Mouse (Mus musculus) heart, embryonic 16.5 days (tissue): ENCODE results near the gene Tns2. TPM values are rescaled to one million over a fixed set of nuclear protein-coding genes. Genes with fewer than 3 reads are reported as not detected.

ENCODE experiments used
- ATAC-seq: fragments of 200-750 bp; cut with Nextera tagmentation; replicated peaks from 2 replicates; pipeline ENCODE4 v1.8.0; 2017; ENCODE audit warnings: moderate number of reproducible peaks; ENCODE audit not compliant: insufficient read depth, low FRiP score; ENCODE audit errors: extremely low read depth
- H3K27ac ChIP-seq: fragments of 300-500 bp; sonication (generic); 2 replicates; pipeline ENCODE4 v1.5.1; 2014; ENCODE audit warnings: mild to moderate bottlenecking, low read length, control low read depth, moderate library complexity
- H3K27me3 ChIP-seq: fragments of 300-500 bp; sonication (generic); 2 replicates; pipeline ENCODE4 v1.6.1; 2014; ENCODE audit warnings: low read length, mixed read lengths; ENCODE audit not compliant: control insufficient read depth, insufficient read depth
- H3K36me3 ChIP-seq: fragments of 300-500 bp; sonication (generic); 2 replicates; pipeline ENCODE4 v1.6.1; 2014; ENCODE audit not compliant: control insufficient read depth, insufficient read depth
- H3K4me1 ChIP-seq: fragments of 300-500 bp; sonication (generic); 2 replicates; pipeline ENCODE4 v1.6.1; 2014; ENCODE audit warnings: low read length, mixed read lengths; ENCODE audit not compliant: control insufficient read depth, insufficient read depth
- H3K4me2 ChIP-seq: fragments of 300-500 bp; sonication (generic); 2 replicates; pipeline ENCODE4 v1.6.1; 2014; ENCODE audit warnings: low read depth, mild to moderate bottlenecking, control low read depth, low read length
- H3K4me3 ChIP-seq: fragments of 300-500 bp; sonication (generic); 2 replicates; pipeline ENCODE4 v1.5.1; 2014; ENCODE audit warnings: mild to moderate bottlenecking, control low read depth, low read length
- H3K9ac ChIP-seq: fragments of 300-500 bp; sonication (generic); 2 replicates; pipeline ENCODE4 v1.6.1; 2014; ENCODE audit warnings: low read length, control low read depth
- H3K9me3 ChIP-seq: fragments of 300-500 bp; sonication (generic); replicated peaks from 2 replicates; pipeline ENCODE4 v1.6.1; 2016; ENCODE audit warnings: low read length; ENCODE audit not compliant: control insufficient read depth
- WGBS: fragments of 180-500 bp; shearing (Covaris S2); extraction: QIAGEN DNeasy Blood & Tissue Kit; methylation state at CpG from one replicate; pipeline ENCODE4 v1.1.7; 2014; 5-methylcytosine and 5-hydroxymethylcytosine counted together
- polyA plus RNA-seq: library from polyadenylated mRNA; unstranded; fragments of >200 nt; fragmentation: Nextera tagmentation; extraction: Ambion mirVana; gene quantifications from 2 replicates; pipeline ENCODE4 v1.2.1, GENCODE M21; 2015

The Tns2 gene
- 33.2 and 35.1 TPM in 2 replicates for polyA plus RNA-seq

DNA sequence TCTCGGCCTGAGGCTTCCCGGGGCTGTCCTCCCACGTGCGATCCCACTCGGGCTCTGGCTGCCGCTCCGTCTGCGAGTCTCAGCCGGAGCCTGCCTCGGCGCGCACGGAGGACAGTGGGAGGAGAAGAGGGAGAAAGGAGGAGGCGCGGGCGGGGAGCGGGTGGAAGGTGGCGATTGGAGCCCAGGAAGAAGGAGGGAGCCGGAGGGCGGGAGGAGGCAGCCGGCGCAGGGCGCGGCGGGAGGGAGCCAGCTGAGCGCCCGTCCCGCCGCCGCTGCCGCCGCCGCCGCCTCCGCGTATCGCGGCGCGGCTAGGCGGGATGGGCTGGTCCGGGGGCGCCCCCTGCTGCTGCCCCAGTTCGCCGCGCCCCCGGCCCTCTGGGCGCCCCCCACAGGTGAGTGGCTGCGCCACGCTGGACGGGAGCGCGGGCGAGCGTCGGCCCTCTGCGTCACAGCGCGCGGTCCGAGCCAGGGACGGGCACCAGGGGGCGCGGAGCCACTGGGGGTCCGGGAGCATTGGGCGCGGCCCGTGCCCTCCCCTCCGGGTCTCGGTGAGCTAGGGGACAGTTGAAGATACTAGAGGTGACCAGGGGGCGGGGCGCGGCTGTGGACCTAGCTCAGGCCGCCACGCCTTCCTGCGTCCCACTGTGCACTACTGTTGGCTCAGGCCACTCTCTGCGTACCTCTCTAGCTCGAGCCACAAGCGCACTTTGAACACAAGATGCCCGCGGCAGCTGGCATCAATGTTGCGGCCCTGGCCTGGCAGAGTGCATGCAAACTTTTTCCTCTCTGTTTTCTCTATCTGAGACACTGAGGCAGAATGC, at the start of gene Tns2:
Gene Tns2, plus strand, starts transcription at position 253 of the 821 bp plus-strand sequence.
- Histone ChIP-seq H3K4me1 (peaks cover 65% of the 10 kb centered on the region), H3K36me3 (peaks cover 11% of the 10 kb centered on the region), H3K4me2 (peak within 1 kb of the TSS; percentile 97), H3K4me3 (peak within 1 kb of the TSS; percentile 73), H3K27me3 (no peaks in the 10 kb centered on the region), H3K9me3 (no peaks in the 10 kb centered on the region), H3K9ac (peak within 1 kb of the TSS; percentile 88), H3K27ac (peak within 1 kb of the TSS; percentile 98)
- WGBS: under 1% methylated on average over 47 of the region's 82 CpGs
- peak; percentile 53 for ATAC-seq

GRCm38 (mm10) chr15:102051920-102052683, 48.1 kb upstream of the Tns2 start:
- Histone ChIP-seq H3K4me3 (peak overlapping the region; percentile 50), H3K4me2 (peak overlapping the region; percentile 70), H3K9me3 (no peaks in the 10 kb centered on the region), H3K9ac (peak overlapping the region; percentile 61), H3K27ac (peak overlapping the region; percentile 12; the same call in 1 of the 2 replicates), H3K4me1 (peaks cover 8% of the 10 kb centered on the region; the same call in 1 of the 2 replicates), H3K36me3 (no peaks in the 10 kb centered on the region), H3K27me3 (no peaks in the 10 kb centered on the region)
- WGBS: under 1% methylated on average over 27 of the region's 33 CpGs
- ATAC-seq: peak; percentile 78

DNA sequence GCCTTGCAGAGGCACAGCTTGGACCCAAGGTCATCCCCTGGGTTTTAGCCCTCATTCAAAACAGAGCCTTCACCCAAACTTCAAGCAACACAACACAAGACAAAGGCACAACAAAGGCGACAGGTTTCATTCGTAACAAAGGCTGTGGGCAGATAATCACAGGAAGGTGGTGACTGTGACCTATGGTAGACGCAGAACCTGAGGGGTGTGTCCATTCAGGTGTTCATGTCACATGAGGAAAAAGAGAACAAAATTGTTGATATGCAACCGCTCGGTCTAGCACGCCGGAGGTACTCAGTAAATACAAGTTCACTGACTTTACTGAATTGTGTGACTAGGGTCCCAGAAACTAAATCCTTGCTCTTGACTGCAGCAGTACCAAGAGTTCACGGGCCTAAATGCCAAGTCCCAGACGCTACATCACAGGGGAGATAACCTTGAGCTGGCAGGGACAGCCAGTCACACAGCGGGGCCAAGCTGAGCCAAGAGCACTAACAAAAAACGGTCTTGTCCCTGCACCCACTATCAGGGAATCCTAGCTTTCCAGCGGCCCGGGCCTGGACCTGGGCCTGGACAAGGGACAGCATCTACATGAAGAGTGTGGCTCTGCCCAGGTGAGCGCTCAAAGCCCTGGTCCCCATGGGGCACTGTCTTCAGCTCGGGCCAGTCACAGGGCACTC, 43.6 kb upstream of the Tns2 start:
- Histone ChIP-seq H3K9me3 (no peaks in the 10 kb centered on the region), H3K27ac (no peak overlapping the region), H3K36me3 (no peaks in the 10 kb centered on the region), H3K4me2 (no peak overlapping the region), H3K4me1 (peaks cover 9% of the 10 kb centered on the region), H3K9ac (no peak overlapping the region), H3K4me3 (no peak overlapping the region), H3K27me3 (no peaks in the 10 kb centered on the region)
- 77% methylated on average over 15 of the region's 15 CpGs for WGBS
- no peak for ATAC-seq

GRCm38 (mm10) chr15:102065661-102066325, 34.4 kb upstream of the Tns2 start:
- H3K27ac ChIP-seq: no peak overlapping the region
- peaks cover 4% of the 10 kb centered on the region for H3K4me1 ChIP-seq
- H3K9me3 ChIP-seq: no peaks in the 10 kb centered on the region
- no peaks in the 10 kb centered on the region for H3K36me3 ChIP-seq
- peak; percentile 60 for ATAC-seq
- no peak overlapping the region for H3K9ac ChIP-seq
- H3K4me2 ChIP-seq: no peak overlapping the region
- H3K4me3 ChIP-seq: no peak overlapping the region
- 3% methylated on average over 20 of the region's 20 CpGs for WGBS
- no peaks in the 10 kb centered on the region; the same call in 1 of the 2 replicates for H3K27me3 ChIP-seq

- ATAC-seq: no peak
- 60% methylated on average over 13 of the region's 13 CpGs for WGBS
- Histone ChIP-seq H3K27me3 (no peaks in the 10 kb centered on the region; the same call in 1 of the 2 replicates), H3K4me2 (no peak overlapping the region), H3K27ac (no peak overlapping the region), H3K9me3 (no peaks in the 10 kb centered on the region), H3K4me1 (peaks cover 11% of the 10 kb centered on the region), H3K4me3 (no peak overlapping the region), H3K9ac (no peak overlapping the region), H3K36me3 (no peaks in the 10 kb centered on the region)
Measured at GRCm38 (mm10) chr15:102070476-102071467, 29.4 kb upstream of the Tns2 start.

DNA sequence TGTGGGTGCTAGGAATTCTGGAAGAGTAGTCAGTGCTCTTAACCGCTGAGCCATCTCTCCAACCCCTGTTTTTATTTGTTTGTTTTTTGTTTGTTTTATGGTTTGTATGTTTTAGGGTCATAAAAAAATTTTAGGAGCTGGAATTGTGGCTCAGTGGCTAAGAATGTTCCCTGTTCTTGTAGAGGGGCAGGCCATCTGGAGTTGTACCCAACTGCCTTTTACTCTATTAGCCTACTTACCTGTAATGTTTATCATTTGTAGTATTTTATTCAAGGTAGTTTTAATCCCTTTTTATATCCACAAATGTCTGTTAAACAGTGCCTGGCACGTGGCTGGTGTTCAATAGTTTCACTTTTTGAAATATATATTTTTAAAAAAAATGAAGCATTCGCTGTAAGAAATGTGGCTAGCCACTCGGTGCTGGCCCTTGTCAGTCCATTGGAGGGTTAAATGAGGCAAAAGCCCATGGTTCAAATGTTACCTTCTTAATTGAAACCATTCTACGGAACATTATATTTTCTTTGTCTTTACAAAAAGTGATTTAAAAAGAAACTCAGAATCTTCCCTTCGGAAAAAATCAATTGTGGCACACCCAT, 27.2 kb upstream of the Tns2 start:
- Histone ChIP-seq H3K4me3 (peak overlapping the region; percentile 99), H3K9me3 (no peaks in the 10 kb centered on the region), H3K4me1 (peaks cover 13% of the 10 kb centered on the region), H3K36me3 (no peaks in the 10 kb centered on the region), H3K27me3 (no peaks in the 10 kb centered on the region), H3K4me2 (peak overlapping the region; percentile 67), H3K9ac (peak overlapping the region; percentile 63), H3K27ac (peak overlapping the region; percentile 31; the same call in 1 of the 2 replicates)
- WGBS: 13% methylated on average over 6 of the region's 6 CpGs
- peak; percentile 1; the same call in 1 of the 2 replicates for ATAC-seq

- ATAC-seq: peak; percentile 94
- Histone ChIP-seq H3K36me3 (no peaks in the 10 kb centered on the region), H3K9ac (peak within 1 kb of the TSS; percentile 99), H3K9me3 (no peaks in the 10 kb centered on the region), H3K27me3 (no peaks in the 10 kb centered on the region), H3K4me1 (peaks cover 13% of the 10 kb centered on the region), H3K4me2 (peak within 1 kb of the TSS; percentile 96), H3K27ac (peak within 1 kb of the TSS; percentile 96), H3K4me3 (peak within 1 kb of the TSS; percentile 99)
- WGBS: under 1% methylated on average over 58 of the region's 58 CpGs
Measured at GRCm38 (mm10) chr15:102073559-102074069, 26.6 kb upstream of the Tns2 start, which contains the start of gene Eif4b. Gene Eif4b, plus strand, starts transcription at chr15:102073773.
